Mouse (Mus musculus) subcutaneous adipose tissue, adult 2 months (tissue): ENCODE data around the gene Arpp19. TPM values are rescaled to one million over a fixed set of nuclear protein-coding genes. Genes with fewer than 3 reads are reported as not detected.

Source experiments
- polyA plus RNA-seq: library from polyadenylated mRNA; depleted of rRNA; stranded (reverse); fragments of >200 nt; gene quantifications from 2 replicates; pipeline ENCODE4 v1.2.3, GENCODE M21; 2012; ENCODE audit warnings: low replicate concordance; rRNA removed

Gene Arpp19
- polyA plus RNA-seq: 18.3 and 26.1 TPM in 2 replicates

DNA sequence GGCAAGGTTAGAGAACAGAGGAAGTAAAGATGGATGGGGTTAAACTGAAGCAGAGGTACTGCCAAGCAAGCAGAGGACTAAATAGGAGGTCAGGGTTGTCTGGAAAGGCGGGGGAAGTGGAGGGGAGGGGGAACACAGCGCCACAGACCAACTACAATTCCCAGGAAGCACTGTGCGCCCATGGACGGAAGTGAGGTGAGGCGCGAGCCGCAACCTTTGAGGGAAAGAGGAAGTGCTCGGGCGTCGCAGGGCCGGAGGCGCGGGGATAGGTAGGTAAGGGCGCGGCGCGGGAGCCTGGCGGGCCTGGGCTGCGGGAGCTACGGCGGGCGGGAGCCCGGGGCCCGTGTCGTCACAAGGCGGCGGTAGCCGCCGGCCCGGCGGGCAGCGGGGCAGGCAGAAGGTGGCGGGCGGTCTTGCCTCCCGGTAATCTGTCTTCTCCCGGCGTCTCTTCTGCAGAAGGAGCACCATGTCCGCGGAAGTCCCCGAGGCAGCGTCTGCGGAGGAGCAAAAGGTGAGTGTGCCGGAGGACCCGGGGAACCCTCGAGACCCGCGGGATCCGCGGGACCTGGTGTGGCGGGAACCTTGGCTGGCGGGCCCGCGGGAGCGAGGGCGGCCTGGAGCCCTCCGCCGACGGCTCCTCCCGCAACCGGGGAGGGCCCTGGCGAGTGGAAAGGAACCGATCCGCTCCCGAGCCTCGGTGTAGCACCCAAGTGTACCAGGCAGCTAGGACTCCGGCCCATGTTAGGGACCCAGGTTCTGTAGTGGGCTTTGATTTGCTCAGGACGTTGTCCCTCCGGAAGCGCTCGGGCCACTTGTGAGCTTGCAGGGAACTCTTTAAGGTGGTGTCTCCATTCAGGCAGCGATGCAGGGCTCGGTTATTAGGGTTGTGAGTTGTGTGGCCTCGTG, at the start of gene Arpp19:
Gene Arpp19 (plus strand): TSS at position 164 of the 906 bp plus-strand sequence.

DNA sequence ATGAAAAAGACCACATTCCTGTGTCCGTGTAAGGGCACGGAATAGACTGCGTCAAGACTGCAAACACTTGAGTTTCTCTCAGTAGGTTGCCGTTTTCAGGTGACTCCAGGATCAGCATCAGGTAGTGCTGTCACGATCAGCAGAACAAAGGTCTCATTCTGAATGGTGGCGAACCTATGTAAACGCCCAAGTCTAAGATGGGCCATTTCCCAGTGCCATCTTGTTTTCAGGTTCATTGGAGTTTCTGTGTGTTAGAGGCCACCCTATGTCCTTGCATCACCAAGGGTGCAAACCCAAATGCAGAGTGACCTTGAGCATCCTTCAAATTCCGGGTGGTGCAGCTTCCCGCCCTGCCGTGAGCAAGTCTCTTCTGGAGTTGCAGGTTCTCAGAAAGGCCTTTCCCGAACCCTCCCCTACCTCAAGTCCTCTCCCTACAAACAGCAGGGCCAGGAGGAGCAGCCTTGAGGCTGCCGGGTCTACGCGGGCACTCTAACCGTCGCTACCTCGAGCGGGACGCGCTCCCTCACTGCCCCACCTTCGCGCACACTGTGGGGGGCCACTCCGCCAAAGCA, 33.1 kb downstream of the Arpp19 start, which contains the start of gene Myo5a:
Gene Myo5a (plus strand): TSS at position 559 of the 572 bp plus-strand sequence.

Other genes with a start within 250 kb of the Arpp19 start
- gene Onecut1, start 175.7 kb upstream of the Arpp19 start, polyA plus RNA-seq: 0.03 TPM in 1 of 2 replicates, not detected in the other
- gene Fam214a, start 84.7 kb upstream of the Arpp19 start, polyA plus RNA-seq: 19.9 and 31.6 TPM in 2 replicates
- 17.3 and 23.7 TPM in 2 replicates for gene Myo5a, start 33.4 kb downstream of the Arpp19 start, polyA plus RNA-seq
- gene Myo5c, start 194.4 kb downstream of the Arpp19 start, polyA plus RNA-seq: 2.7 and 30.9 TPM in 2 replicates